Mouse (Mus musculus): ENCODE results near the gene Gm15446. TPM values are rescaled to one million over a fixed set of nuclear protein-coding genes. Genes with fewer than 3 reads are reported as not detected.

The Gm15446 gene
- polyA plus RNA-seq (2012; rRNA removed): 0.16 and 0.18 TPM in 2 replicates

DNA sequence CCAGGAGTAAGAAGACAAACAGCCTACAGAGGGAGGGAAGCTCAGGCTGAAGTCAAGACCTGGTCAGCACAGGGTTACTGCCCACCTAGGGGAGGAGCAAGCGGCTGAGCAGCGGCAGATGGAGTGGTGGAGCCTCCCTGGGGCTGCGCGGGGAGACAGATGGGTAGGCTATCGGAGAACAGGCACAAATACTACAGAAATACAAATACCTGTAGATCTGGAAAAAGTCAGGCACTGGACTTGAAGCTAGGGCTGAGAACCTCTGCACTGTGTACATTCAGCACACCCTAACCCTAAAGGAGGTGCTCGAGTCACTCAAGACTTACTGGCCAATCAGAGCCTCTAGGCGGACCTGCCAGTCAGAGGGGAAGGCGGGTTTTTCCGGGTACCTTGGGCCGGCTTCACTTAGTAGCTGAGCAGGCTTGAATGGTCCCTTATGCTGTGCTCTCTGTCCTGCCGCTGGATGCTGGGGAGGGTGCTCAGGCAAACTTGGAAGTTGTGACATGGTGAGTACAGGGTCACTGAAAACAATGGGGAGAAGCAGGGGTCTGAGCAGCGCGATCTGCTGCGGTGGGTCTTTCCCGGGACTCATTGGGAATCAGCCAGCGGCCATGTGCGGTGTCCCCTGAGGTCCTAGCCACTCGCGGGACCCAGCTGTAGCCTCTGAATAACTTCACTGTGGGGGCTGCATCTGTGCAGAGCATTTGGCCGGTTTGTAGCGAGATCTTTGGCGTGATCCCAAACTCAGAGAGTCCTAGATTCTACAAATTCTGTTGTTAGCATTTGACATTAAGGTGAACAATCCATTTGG is at the start of gene Gm15446:
Gene Gm15446 (plus strand): TSS at position 140 of the 811 bp plus-strand sequence.

Other genes starting within 250 kb of the Gm15446 start
- 0.02 TPM in 1 of 2 replicates, not detected in the other for gene 5430403G16Rik, start 232.4 kb upstream of the Gm15446 start, polyA plus RNA-seq (2012; rRNA removed)
- 0.15 and 0.28 TPM in 2 replicates for gene 4930522L14Rik, start 171.5 kb upstream of the Gm15446 start, polyA plus RNA-seq (2012; rRNA removed)
- gene Zfp932, start 73.1 kb downstream of the Gm15446 start, polyA plus RNA-seq (2012; rRNA removed): 0.25 and 0.41 TPM in 2 replicates
- not detected in 2 replicates for gene Gm17655, start 149.1 kb downstream of the Gm15446 start, polyA plus RNA-seq (2012; rRNA removed)
- gene Gm35315, start 171.0 kb downstream of the Gm15446 start, polyA plus RNA-seq (2012; rRNA removed): 0.01 and 0.03 TPM in 2 replicates
- 6.3 and 19.0 TPM in 2 replicates for gene Plcxd1, start 176.6 kb downstream of the Gm15446 start, polyA plus RNA-seq (2012; rRNA removed)
- 50.2 and 57.9 TPM in 2 replicates for gene Gtpbp6, start 184.8 kb downstream of the Gm15446 start, polyA plus RNA-seq (2012; rRNA removed)
- gene Zfp605, start 186.7 kb downstream of the Gm15446 start, polyA plus RNA-seq (2012; rRNA removed): 0.02 TPM in 1 of 2 replicates, not detected in the other
- gene Chfr, start 212.4 kb downstream of the Gm15446 start, polyA plus RNA-seq (2012; rRNA removed): 29.7 and 34.9 TPM in 2 replicates